Mouse (Mus musculus) left cerebral cortex, adult 2 months (tissue): ENCODE results near the gene Col27a1. TPM values are rescaled to one million over a fixed set of nuclear protein-coding genes. Genes with fewer than 3 reads are reported as not detected.

Experiments used
- DNase-seq, 2 experiments: peaks; one replicate each; pipeline ENCODE4 v3.0.0; 2021 to 2022; ENCODE audit warnings: low spot score in 2 of 2, mixed read lengths in 1 of 2; ENCODE audit errors: extremely low spot score in 1 of 2
- H3K27ac ChIP-seq: fragments of 200-600 bp; 2 replicates; pipeline ENCODE4 v1.8.1; 2022
- H3K4me3 ChIP-seq: fragments of 200-600 bp; 2 replicates; pipeline ENCODE4 v1.8.1; 2022
- CTCF ChIP-seq: fragments of 200-600 bp; IDR thresholded peaks from 2 replicates; pipeline ENCODE4 v1.8.1; 2022; ENCODE audit warnings: antibody characterized with exemption, mild to moderate bottlenecking, moderate library complexity
- intact Hi-C: fragments of 180-260 bp; cut with DNase I; formaldehyde crosslinking; loops from one replicate; pipeline ENCODE4 v1.15.1; 2025
- long read RNA-seq, 2 experiments: library from polyadenylated mRNA; stranded (forward); transcript quantifications; one replicate each; pipeline ENCODE4 v2.0.0; 2021; ENCODE audit warnings: borderline mapping rate in 2 of 2
- total RNA-seq, 2 experiments: library from RNA; stranded (reverse); gene quantifications; 2 replicates each; pipeline ENCODE4 v1.2.3; 2021

Gene Col27a1
- 1 to 10 TPM; 4.6 to 4.9 TPM for total RNA-seq
- long read RNA-seq, experiment 1: 0 reads
- long read RNA-seq, experiment 2, partial matches to known transcripts: 3 of 4 reads
- long read RNA-seq, experiment 2, other reads (novel, unspliced or antisense): 0 of 4 reads

- H3K27ac ChIP-seq: no peak within 1 kb of the TSS
- H3K4me3 ChIP-seq: peak within 1 kb of the TSS; percentile 57
- TF ChIP-seq CTCF: peak; percentile 22
- intact Hi-C loops: loop anchor here (2.0 kb wide), 1 partner anchor 31 kb away; no protein-coding TSS in a partner anchor
- no peak for DNase-seq
Observed at GRCm38 (mm10) chr4:63213907-63214621, at the start of gene Col27a1. TSS of gene Col27a1 (plus strand) at chr4:63214004.

DNA sequence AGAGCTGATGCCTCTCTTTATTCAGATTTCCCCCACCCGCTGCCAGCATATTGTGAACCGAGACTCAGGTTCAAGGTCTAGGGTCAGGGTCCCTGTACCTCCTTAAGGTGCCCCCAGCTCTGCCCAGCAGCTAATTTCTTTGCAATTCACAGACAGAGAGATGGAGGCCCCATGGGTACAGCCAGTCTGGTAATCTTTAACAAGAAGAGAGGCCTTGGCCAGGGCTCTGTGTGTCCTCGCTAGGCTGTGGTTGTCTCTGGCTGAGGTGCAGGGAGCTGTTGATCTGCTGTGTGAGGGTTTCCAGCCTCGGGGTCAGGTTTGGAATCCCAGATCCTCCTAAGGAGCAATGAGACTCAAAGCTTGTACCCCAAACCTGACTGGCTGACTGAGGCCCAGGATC lies 48.2 kb upstream of the Col27a1 start:
- no peak for TF ChIP-seq CTCF
- Histone ChIP-seq H3K4me3 (no peak overlapping the region), H3K27ac (no peak overlapping the region)
- intact Hi-C loops: no loop called here
- no peak for DNase-seq

GRCm38 (mm10) chr4:63166323-63166722 lies 47.5 kb upstream of the Col27a1 start:
- DNase-seq: no peak
- TF ChIP-seq CTCF: no peak
- intact Hi-C loops: no loop called here
- no peak overlapping the region for H3K4me3 ChIP-seq
- H3K27ac ChIP-seq: no peak overlapping the region

DNA sequence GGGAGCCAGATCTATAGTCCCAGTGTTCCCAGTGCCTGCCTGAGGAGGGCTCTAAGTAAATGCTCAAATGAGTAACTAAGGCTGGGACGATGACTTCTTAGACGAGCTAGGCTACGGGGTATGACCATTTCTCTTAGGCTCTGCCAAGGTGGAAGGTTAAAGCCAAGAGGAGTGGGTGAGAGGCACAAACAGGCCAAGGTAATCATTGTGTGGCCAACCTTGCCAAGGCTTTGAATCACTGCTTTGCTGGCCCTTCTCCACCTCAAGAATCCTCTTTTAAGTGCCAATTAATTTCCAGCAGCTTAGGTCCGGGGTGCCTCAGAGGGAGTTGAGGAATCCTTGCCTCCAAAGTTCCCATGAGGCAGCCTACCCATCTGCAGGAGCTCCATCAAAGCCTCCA lies 43.7 kb upstream of the Col27a1 start:
- intact Hi-C loops: no loop called here
- H3K27ac ChIP-seq: no peak overlapping the region
- TF ChIP-seq CTCF: no peak
- DNase-seq: no peak
- no peak overlapping the region for H3K4me3 ChIP-seq

- intact Hi-C loops: no loop called here
- Histone ChIP-seq H3K27ac (no peak overlapping the region), H3K4me3 (no peak overlapping the region)
- DNase-seq: no peak
- TF ChIP-seq CTCF: no peak
Observed at GRCm38 (mm10) chr4:63171122-63171521, 42.7 kb upstream of the Col27a1 start.

DNA sequence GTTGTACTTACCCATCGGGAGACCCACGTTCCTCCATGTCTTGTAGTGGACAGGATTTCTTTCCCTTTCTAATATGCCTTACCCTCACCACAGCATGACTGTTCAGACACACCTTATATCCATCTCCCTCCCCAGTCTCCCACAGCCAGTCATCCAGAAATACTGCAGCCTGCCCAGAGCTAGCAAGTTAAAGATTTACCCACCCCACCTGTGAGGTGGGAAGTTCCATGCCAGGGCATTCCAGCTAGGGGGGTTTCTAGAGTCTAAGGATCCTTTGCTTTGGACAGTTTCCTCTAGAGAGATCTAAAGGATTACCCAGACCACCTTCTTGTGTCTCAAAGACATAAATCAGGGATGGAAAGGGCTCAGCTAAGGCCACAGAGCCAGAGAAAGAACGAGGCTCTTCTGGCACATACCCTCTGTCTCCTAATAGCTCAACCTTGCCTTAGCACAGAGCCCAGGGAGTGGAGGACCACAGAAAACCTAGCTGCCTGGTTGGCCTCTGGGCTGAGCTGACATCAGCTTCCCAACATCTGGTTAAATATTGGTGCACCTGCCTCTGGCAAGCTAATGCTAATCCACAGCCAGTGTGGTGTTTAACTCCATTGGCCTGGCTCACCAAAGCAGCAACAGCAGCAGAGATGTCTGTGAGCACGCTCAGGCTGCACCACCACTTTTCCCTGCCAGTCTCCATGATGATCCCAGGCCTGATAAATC lies 41.7 kb upstream of the Col27a1 start, which contains the start of gene Kif12:
Kif12 (minus strand) TSS at position 163 of the 717 bp plus-strand sequence.
- intact Hi-C loops: no loop called here
- DNase-seq: no peak
- H3K27ac ChIP-seq: no peak within 1 kb of the TSS
- H3K4me3 ChIP-seq: no peak within 1 kb of the TSS
- no peak for TF ChIP-seq CTCF

GRCm38 (mm10) chr4:63181556-63181955 lies 32.2 kb upstream of the Col27a1 start:
- TF ChIP-seq CTCF: peak; percentile 87
- intact Hi-C loops: loop anchor here (1.0 to 5.0 kb wide), 2 partner anchors 126 to 226 kb away; no protein-coding TSS in a partner anchor
- Histone ChIP-seq H3K27ac (no peak overlapping the region), H3K4me3 (no peak overlapping the region)
- DNase-seq: peak; percentile 67 to 69

- intact Hi-C loops: no loop called here
- no peak for DNase-seq
- Histone ChIP-seq H3K4me3 (no peak overlapping the region), H3K27ac (no peak overlapping the region)
- TF ChIP-seq CTCF: no peak
Observed at GRCm38 (mm10) chr4:63186281-63186870, 27.4 kb upstream of the Col27a1 start.

DNA sequence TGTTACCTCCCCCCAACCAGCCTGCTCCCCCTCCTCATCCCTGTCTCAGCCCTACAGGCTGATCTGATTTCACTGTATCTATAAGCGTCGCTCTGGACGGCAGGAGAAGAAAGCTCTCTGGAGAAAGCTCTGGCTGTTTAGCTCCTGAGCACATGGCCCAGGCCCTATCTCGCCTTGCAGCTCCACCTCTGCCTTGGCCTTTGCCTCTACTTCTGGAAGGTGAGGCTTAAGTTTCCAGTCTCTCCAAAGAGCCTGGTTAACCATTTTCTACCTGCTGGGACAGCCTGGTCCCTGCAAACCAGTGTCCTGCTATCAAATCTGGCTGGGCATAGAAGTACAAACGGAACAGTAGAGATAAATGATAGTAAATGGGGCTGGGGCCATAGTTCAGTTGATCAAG lies 22.2 kb upstream of the Col27a1 start:
- intact Hi-C loops: no loop called here
- no peak for TF ChIP-seq CTCF
- H3K27ac ChIP-seq: no peak overlapping the region

GRCm38 (mm10) chr4:63194366-63194765 lies 19.4 kb upstream of the Col27a1 start:
- no peak overlapping the region for H3K27ac ChIP-seq
- intact Hi-C loops: no loop called here
- DNase-seq: no peak
- no peak overlapping the region for H3K4me3 ChIP-seq
- no peak for TF ChIP-seq CTCF

More for the DNA sequence above, 22.2 kb upstream of the Col27a1 start:
- DNase-seq: no peak
- no peak overlapping the region for H3K4me3 ChIP-seq

DNA sequence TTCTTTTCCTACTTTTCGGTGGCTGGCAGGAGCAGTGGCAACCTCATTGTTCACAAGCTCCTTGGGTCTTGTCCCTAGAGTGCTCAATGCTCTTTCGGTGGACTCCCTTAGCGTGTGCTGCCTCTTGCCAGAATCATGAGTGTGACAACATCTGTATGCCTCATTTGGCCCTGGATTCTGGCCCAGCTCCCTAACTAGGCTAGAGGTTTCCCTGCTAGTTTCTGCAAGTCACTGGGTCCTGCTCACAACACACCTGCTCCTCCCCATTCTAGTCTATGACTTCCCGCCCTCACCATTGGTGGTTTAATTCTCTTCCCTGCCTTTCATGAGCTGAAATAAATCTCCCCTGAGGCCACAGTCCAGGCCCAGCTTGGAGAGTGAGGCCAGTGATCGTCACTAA lies 14.4 kb upstream of the Col27a1 start:
- Histone ChIP-seq H3K4me3 (no peak overlapping the region), H3K27ac (no peak overlapping the region)
- DNase-seq: no peak
- intact Hi-C loops: no loop called here
- TF ChIP-seq CTCF: no peak

DNA sequence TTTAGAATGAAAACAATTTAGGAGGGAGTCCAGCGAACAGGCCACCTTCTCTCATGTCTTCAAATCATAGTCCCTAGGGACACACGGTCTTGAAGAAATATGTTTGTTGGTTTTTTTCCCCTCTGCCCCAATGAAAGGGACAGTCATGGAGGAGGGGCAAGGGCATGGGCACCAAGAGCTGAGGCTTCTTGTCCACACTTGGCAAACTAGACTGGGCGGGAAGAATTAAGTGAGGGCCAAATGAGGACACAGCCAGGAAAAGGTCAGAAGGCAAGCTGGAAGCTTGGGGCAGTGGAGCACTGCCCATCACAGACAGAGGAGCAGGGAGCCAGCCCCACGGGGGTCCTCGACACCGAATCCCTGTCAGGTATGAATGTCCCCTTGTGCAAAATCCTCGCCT lies 9.9 kb upstream of the Col27a1 start:
- no peak for TF ChIP-seq CTCF
- Histone ChIP-seq H3K27ac (no peak overlapping the region), H3K4me3 (no peak overlapping the region)
- DNase-seq: no peak
- intact Hi-C loops: no loop called here
